Mouse (Mus musculus) inflammation-experienced regulatory T-cells (primary cell): Measurements from ENCODE around the gene Lrrc46. TPM values are rescaled to one million over a fixed set of nuclear protein-coding genes. Genes with fewer than 3 reads are reported as not detected.

ENCODE experiments used
- polyA plus RNA-seq, 2 experiments: library from polyadenylated mRNA; unstranded; fragments of 100-300 nt; shearing (Covaris generic); gene quantifications; one replicate each; pipeline ENCODE4 v1.2.1; 2017

Lrrc46 gene
- under 1 TPM; 0.16 to 0.98 TPM for polyA plus RNA-seq

GRCm38 (mm10) chr11:97041022-97041899 lies at the start of gene Lrrc46, which contains the start of gene Mrpl10:
Gene Lrrc46 (minus strand): TSS chr11:97041407.
Gene Mrpl10 (plus strand): TSS chr11:97041560.

DNA sequence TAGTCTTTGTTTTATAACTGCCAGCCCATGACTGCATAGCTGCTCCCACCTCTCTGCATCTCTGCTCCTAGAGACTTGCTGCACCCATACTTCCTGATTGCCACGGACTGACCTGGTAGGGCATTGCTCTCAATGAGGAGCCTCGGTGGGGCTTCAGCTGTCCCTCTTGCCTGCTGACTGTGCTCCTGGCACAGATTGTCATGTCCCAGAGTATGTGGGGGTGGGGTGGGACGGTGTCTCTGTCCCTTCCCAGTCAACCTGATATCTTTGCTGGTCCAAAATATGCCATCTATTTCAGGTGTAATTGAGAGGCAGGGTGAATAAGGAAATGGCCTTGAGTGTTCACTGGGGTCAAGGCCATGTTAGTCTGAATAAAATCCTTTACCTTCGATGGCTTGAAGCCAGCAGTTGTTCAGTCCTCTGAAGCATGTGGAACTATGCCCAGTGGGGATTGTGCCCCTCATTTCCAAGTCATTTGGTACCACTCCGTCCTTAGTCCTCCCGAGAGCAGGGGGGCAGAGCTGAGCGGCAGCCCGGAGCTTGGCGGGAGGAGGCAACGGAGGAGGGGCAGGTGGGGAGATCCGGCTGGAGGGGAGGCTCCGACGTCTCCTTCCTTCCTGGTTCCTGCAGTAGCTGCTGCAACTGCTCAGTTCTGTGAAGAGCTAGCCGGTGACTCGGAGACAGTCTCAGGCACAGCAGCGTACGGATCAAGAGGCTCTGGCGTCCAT lies 9.2 kb upstream of the Lrrc46 start, which contains the start of gene Osbpl7:
Gene Osbpl7, plus strand, starts transcription at position 413 of the 728 bp plus-strand sequence.

GRCm38 (mm10) chr11:97029686-97030417 lies 11.4 kb downstream of the Lrrc46 start, which contains the start of gene Scrn2:
Gene Scrn2 (plus strand): TSS chr11:97029938.

GRCm38 (mm10) chr11:97013121-97013670 lies 28.0 kb downstream of the Lrrc46 start, which contains the start of gene Sp6:
Gene Sp6 (plus strand): TSS chr11:97013394.

Other genes with a start within 250 kb of the Lrrc46 start
- 10 to 100 TPM; 50.4 to 79.6 TPM for gene Nfe2l1, start 211.4 kb downstream of the Lrrc46 start, polyA plus RNA-seq
- gene Copz2, start 191.5 kb downstream of the Lrrc46 start, polyA plus RNA-seq, result 1 to 10 TPM in 1 of 2 experiments, not detected in 1; 8.0 TPM
- gene Cdk5rap3, start 124.9 kb downstream of the Lrrc46 start, polyA plus RNA-seq, result 10 to 100 TPM; 64.1 to 95.4 TPM
- gene Prr15l, start 113.3 kb downstream of the Lrrc46 start, polyA plus RNA-seq, result under 1 TPM; 0.48 to 0.70 TPM
- gene Pnpo, start 97.4 kb downstream of the Lrrc46 start, polyA plus RNA-seq, result 10 to 100 TPM; 32.8 to 42.0 TPM
- gene Sp2, start 58.4 kb downstream of the Lrrc46 start, polyA plus RNA-seq, result 10 to 100 TPM; 53.2 to 80.2 TPM
- gene Sp6, start 28.0 kb downstream of the Lrrc46 start, polyA plus RNA-seq, result 10 to 100 TPM; 26.1 to 30.2 TPM
- 10 to 100 TPM in 1 of 2 experiments, 1 to 10 TPM in 1; 8.8 to 14.8 TPM for gene Scrn2, start 11.5 kb downstream of the Lrrc46 start, polyA plus RNA-seq
- 10 to 100 TPM; 74.3 TPM for gene Mrpl10, start 153 bp upstream of the Lrrc46 start, polyA plus RNA-seq
- 10 to 100 TPM; 30.6 to 33.7 TPM for gene Osbpl7, start 9.2 kb upstream of the Lrrc46 start, polyA plus RNA-seq
- gene Tbx21, start 73.9 kb upstream of the Lrrc46 start, polyA plus RNA-seq, result 10 to 100 TPM; 31.0 to 50.0 TPM
- 1 to 10 TPM in 1 of 2 experiments, under 1 TPM in 1; 0.30 to 1.1 TPM for gene Tbkbp1, start 110.1 kb upstream of the Lrrc46 start, polyA plus RNA-seq
- gene Kpnb1, start 146.5 kb upstream of the Lrrc46 start, polyA plus RNA-seq, result 10 to 100 TPM; 22.6 to 25.1 TPM
- 10 to 100 TPM; 35.4 to 45.5 TPM for gene Npepps, start 239.2 kb upstream of the Lrrc46 start, polyA plus RNA-seq